Mouse (Mus musculus) urinary bladder, adult 18-20 months (tissue): Measurements from ENCODE around the gene Exoc7.

Experiments
- DNase-seq, 2 experiments: peaks; one replicate each; pipeline ENCODE4 v3.0.0; 2022; ENCODE audit warnings: low spot score in 2 of 2, mixed read lengths in 2 of 2

The Exoc7 gene

GRCm38 (mm10) chr11:116244580-116244979 is 62.5 kb downstream of the Exoc7 start:
- DNase-seq = no peak

GRCm38 (mm10) chr11:116241744-116242235 is 65.2 kb downstream of the Exoc7 start:
- DNase-seq = no peak

- no peak for DNase-seq
Measured at GRCm38 (mm10) chr11:116239797-116240196, 67.2 kb downstream of the Exoc7 start.
